Mouse (Mus musculus) lung, postnatal 0 days (tissue): ENCODE measurements at regions not wholly inside any gene's neighbourhood (a gene's known extent, or its start where the extent isn't known, plus 50 kb on each side); places are given as distances from the start of the nearest gene placed in this dataset.
A peak's percentile ranks its signal among the peaks of the same experiment; 100 is the strongest.

Experiments used
- ATAC-seq: fragments of 200-750 bp; cut with Nextera tagmentation; 2 replicates; pipeline ENCODE4 v1.8.0; 2017; ENCODE audit warnings: moderate library complexity
- DNase-seq: peaks from one replicate; pipeline ENCODE4 v3.0.0-alpha.2; 2016; ENCODE audit warnings: low spot score
- H3K27ac ChIP-seq: fragments of 300-500 bp; sonication (generic); 2 replicates; pipeline ENCODE4 v1.5.1; 2014; ENCODE audit warnings: antibody characterized with exemption, mild to moderate bottlenecking, low read length, mixed read lengths
- H3K27me3 ChIP-seq: fragments of 300-500 bp; sonication (generic); replicated peaks from 2 replicates; pipeline ENCODE4 v1.6.1; 2014; ENCODE audit warnings: low read length, mixed read lengths; ENCODE audit not compliant: insufficient read depth
- H3K36me3 ChIP-seq: fragments of 300-500 bp; sonication (generic); 2 replicates; pipeline ENCODE4 v1.6.1; 2014; ENCODE audit warnings: low read length, mixed read lengths; ENCODE audit not compliant: insufficient read depth
- H3K4me1 ChIP-seq: fragments of 300-500 bp; sonication (generic); 2 replicates; pipeline ENCODE4 v1.6.1; 2014; ENCODE audit warnings: antibody characterized with exemption, low read depth, low read length, mixed read lengths; ENCODE audit not compliant: insufficient read depth
- H3K4me2 ChIP-seq: fragments of 300-500 bp; sonication (generic); replicated peaks from 2 replicates; pipeline ENCODE4 v1.6.1; 2014; ENCODE audit warnings: low read depth, mild to moderate bottlenecking, low read length, moderate library complexity, mixed read lengths
- H3K4me3 ChIP-seq: fragments of 300-500 bp; sonication (generic); 2 replicates; pipeline ENCODE4 v1.5.1; 2014; ENCODE audit warnings: low read depth, low read length
- H3K9ac ChIP-seq: fragments of 300-500 bp; sonication (generic); replicated peaks from 2 replicates; pipeline ENCODE4 v1.6.1; 2014; ENCODE audit warnings: low read depth, mild to moderate bottlenecking
- H3K9me3 ChIP-seq: fragments of 300-500 bp; sonication (generic); 2 replicates; pipeline ENCODE4 v1.6.1; 2016; ENCODE audit warnings: low read length, mixed read lengths
- CTCF ChIP-seq: IDR thresholded peaks from 2 replicates; pipeline ENCODE4 v1.5.1; 2016; ENCODE audit warnings: antibody characterized with exemption, mild to moderate bottlenecking
- EP300 ChIP-seq: IDR thresholded peaks from 2 replicates; pipeline ENCODE4 v1.6.1; 2016; ENCODE audit warnings: antibody characterized with exemption, mild to moderate bottlenecking, control low read depth
- WGBS: fragments of 180-500 bp; shearing (Covaris S2); extraction: QIAGEN DNeasy Blood & Tissue Kit; methylation state at CpG from one replicate; pipeline ENCODE4 v1.1.7; 2014; 5-methylcytosine and 5-hydroxymethylcytosine counted together

GRCm38 (mm10) chr13:35359345-35359744, 300.3 kb upstream of the Cdyl start:
- Histone ChIP-seq H3K27me3 (no peaks in the 10 kb centered on the region), H3K9ac (no peak overlapping the region), H3K9me3 (no peaks in the 10 kb centered on the region), H3K36me3 (no peaks in the 10 kb centered on the region), H3K4me3 (no peak overlapping the region), H3K27ac (no peak overlapping the region), H3K4me2 (no peak overlapping the region), H3K4me1 (no peaks in the 10 kb centered on the region)
- DNase-seq (no peak), ATAC-seq (no peak)
- no peak for TF ChIP-seq EP300
- no peak for TF ChIP-seq CTCF
- 84% methylated on average over 3 of the region's 3 CpGs for WGBS

DNA sequence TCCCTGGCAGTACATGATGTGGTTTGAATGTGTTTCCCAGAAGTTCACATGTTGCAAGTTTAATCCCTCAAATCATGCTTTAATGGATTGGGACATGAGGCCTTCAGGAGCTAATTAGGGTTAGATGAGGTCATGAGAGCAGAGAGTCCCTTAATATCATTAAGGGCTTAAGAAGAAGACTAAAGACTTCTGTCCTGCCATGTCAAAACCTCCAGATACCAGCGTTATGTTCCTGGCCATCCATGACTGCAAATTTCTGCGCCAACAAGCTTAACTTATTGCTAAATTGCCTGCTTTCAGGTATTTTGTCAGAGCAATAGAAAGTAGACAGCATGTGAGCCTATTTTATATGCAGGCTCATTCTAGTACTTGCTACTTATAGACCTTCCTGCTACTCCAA, 282.1 kb upstream of the Cdyl start:
- Histone ChIP-seq H3K27ac (no peak overlapping the region), H3K4me2 (no peak overlapping the region), H3K9ac (no peak overlapping the region), H3K4me3 (no peak overlapping the region), H3K27me3 (no peaks in the 10 kb centered on the region), H3K4me1 (no peaks in the 10 kb centered on the region), H3K9me3 (no peaks in the 10 kb centered on the region), H3K36me3 (no peaks in the 10 kb centered on the region)
- TF ChIP-seq CTCF (no peak), EP300 (no peak)
- no peak for DNase-seq
- no peak for ATAC-seq
- 97% methylated on average over 2 of the region's 2 CpGs for WGBS

DNA sequence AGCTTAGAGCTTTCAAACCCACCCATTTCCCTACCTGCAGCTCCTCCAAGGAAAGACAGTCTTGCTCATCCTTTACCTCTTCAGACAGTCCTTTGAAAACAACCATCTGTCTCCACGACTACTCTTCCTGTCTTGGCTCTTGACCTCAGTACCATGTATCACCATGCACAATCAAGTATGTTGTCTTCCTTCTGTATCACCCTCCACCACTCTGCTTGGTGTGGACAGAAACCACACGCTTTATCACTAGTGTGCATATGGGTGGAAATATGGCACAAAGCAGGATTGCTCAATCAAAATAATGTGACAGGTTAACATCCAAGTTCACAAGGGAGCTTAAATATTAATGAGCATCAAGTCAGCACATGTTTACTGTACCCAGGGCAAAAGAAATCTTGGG, 280.1 kb upstream of the Cdyl start:
- no peak overlapping the region for H3K4me3 ChIP-seq
- no peak for DNase-seq
- no peak for ATAC-seq
- no peaks in the 10 kb centered on the region for H3K4me1 ChIP-seq
- H3K4me2 ChIP-seq: no peak overlapping the region
- WGBS: 70% methylated on average over 2 of the region's 2 CpGs
- H3K27me3 ChIP-seq: no peaks in the 10 kb centered on the region
- H3K27ac ChIP-seq: no peak overlapping the region
- TF ChIP-seq EP300 (no peak), CTCF (no peak)
- H3K9me3 ChIP-seq: no peaks in the 10 kb centered on the region
- no peak overlapping the region for H3K9ac ChIP-seq
- no peaks in the 10 kb centered on the region for H3K36me3 ChIP-seq

GRCm38 (mm10) chr13:35380224-35381009, 279.2 kb upstream of the Cdyl start:
- H3K36me3 ChIP-seq: no peaks in the 10 kb centered on the region
- no peak overlapping the region for H3K4me3 ChIP-seq
- 53% methylated on average over 3 of the region's 3 CpGs for WGBS
- no peak overlapping the region for H3K27ac ChIP-seq
- H3K9me3 ChIP-seq: no peaks in the 10 kb centered on the region
- no peaks in the 10 kb centered on the region for H3K4me1 ChIP-seq
- no peak overlapping the region for H3K4me2 ChIP-seq
- H3K27me3 ChIP-seq: no peaks in the 10 kb centered on the region
- no peak for ATAC-seq
- no peak for DNase-seq
- TF ChIP-seq CTCF: no peak
- no peak for TF ChIP-seq EP300
- no peak overlapping the region for H3K9ac ChIP-seq

GRCm38 (mm10) chr13:35381641-35382040, 278.0 kb upstream of the Cdyl start:
- Histone ChIP-seq H3K9me3 (no peaks in the 10 kb centered on the region), H3K4me3 (no peak overlapping the region), H3K4me1 (no peaks in the 10 kb centered on the region), H3K4me2 (no peak overlapping the region), H3K36me3 (no peaks in the 10 kb centered on the region), H3K27ac (no peak overlapping the region), H3K9ac (no peak overlapping the region), H3K27me3 (no peaks in the 10 kb centered on the region)
- DNase-seq (no peak), ATAC-seq (no peak)
- WGBS: 64% methylated on average over 2 of the region's 2 CpGs
- no peak for TF ChIP-seq CTCF
- TF ChIP-seq EP300: no peak

- Histone ChIP-seq H3K36me3 (no peaks in the 10 kb centered on the region), H3K4me3 (no peak overlapping the region), H3K4me2 (peak overlapping the region; percentile 32; the same call in 1 of the 2 replicates), H3K9ac (no peak overlapping the region), H3K27me3 (no peaks in the 10 kb centered on the region), H3K27ac (peak overlapping the region; percentile 23; the same call in 1 of the 2 replicates), H3K4me1 (no peaks in the 10 kb centered on the region), H3K9me3 (no peaks in the 10 kb centered on the region)
- DNase-seq (no peak), ATAC-seq (peak; percentile 72)
- TF ChIP-seq EP300 (no peak), CTCF (no peak)
- 25% methylated on average over 12 of the region's 12 CpGs for WGBS
Measured at GRCm38 (mm10) chr13:35383000-35383623, 276.5 kb upstream of the Cdyl start.
